Mouse (Mus musculus) c-Kit-positive CD71-positive TER-119-negative erythroid progenitor cells, embryonic 14.5 days (primary cell): ENCODE measurements around the gene Runx2.

Source experiments
- DNase-seq: peaks from one replicate; pipeline ENCODE4 v3.0.0-alpha.2; 2013; ENCODE audit warnings: low read depth

Gene Runx2

DNA sequence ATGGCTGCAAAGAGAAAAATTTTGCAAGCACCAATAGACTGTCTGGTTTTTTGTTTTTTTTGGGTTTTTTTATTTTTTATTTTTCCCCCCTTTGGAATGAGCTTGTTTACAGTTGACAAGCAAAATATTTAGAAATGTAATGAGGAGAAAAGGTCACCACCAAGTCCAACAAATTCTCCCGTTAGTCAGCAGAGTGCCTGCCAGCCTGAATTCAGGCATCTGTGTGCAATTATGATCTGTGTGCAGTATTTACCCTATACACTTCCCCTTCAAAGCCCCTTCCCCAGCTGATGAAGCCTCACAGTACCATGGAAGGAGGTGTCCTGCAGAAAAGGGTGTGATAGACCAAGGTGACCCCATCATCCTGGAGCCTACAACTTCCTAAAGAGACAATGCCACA, 290.5 kb downstream of the Runx2 start:
- DNase-seq = no peak

DNA sequence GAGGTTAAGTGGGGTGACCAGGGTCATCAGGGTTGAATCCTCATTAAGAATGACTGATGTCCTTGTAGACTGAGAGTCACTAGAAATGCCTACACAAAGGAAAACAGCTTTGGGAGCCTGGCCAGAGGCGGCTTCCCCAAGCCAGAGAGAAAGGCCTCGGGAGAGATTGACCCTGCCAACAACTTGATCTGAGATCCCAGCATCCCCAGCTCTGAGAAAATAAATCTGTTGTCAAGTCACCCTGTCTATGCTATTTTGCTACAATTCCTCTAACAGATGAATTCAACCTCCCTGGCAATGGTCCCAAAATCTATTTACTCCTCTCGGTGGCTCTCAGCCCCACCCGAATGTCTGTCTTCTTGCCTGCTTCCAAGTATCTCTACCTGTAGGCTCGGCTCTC, 291.7 kb downstream of the Runx2 start:
- DNase-seq = no peak

DNA sequence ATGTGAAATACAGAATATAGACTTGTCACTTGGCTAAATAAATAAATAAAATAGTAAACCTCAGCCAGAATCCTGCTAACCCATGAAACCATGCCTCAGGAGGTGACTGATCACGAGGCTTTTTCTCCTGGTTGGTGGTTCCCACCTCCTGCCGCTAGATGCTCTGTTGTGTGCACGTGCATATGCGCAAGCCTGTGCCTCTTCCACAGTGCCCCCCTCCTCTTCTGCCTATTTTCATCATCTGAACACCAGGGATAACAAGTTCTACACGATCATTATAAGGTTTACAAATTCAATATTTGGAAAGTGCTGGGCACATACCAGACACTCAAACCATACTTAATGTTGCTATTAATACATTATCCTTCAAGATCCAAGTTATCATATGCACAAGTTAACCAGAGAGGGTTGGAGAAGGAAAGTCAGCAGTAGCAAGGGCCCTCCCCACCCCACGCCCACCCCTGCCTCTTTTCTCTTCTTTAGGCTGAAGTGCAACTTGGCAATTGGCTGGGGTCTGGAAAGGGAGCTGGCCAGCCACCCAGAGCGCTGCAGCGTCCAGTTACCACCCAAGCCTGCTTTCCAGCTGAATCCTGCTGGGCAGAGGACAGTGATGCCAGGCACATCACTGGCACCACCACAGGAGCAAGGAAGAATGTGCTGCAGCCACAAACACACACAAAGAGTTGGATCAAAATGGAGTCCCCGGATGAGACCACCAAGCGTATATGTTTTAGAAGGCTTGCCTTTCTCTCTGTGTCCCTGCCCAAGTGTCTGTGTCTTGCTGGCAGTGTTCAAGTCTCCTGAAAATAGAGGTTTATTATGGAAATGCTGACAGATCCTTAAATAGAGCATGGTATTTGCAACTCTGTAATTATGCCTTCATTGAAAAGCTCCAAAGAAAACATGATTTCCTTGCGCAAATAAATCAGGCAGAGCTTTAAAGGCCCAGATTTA, 294.2 kb downstream of the Runx2 start:
- no peak for DNase-seq

DNA sequence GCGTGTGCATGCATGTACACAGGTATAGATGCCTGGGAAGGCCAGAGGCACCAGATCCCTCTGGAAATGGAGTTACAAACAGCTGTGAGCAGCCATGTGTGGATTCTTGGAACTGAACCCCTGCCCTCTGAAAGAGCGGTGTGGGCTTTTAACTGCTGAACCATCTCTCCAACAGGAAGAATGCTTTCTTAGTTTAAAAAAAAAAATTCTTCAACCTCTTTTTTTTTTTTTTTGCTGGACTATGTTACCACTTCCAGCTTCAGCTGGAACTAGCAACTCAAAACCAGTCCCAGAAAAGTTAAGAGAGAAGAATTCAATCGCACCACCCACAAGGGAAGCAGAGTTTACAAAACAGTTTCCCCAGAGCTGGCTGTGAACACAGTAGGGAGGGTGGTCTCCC, 295.2 kb downstream of the Runx2 start:
- no peak for DNase-seq

DNA sequence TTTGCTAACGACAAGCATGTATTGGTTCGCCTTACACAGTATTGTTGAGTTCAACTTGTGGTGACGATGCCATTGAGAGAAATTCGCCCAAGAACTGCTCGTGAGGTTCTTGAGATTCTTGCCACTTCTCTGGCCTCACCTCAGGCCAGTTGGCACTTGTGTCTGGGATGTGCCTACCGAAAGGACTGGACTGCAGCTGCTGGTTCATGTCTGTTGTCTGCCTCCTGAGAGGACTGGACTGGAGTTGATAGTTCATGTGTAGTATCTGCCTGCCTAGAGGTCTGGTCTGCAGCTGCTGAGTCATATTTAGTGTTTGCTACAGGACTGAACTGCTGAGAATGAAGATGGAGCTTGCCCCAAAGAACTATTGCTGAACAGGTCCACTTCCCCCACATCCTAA, 296.4 kb downstream of the Runx2 start:
- no peak for DNase-seq

DNA sequence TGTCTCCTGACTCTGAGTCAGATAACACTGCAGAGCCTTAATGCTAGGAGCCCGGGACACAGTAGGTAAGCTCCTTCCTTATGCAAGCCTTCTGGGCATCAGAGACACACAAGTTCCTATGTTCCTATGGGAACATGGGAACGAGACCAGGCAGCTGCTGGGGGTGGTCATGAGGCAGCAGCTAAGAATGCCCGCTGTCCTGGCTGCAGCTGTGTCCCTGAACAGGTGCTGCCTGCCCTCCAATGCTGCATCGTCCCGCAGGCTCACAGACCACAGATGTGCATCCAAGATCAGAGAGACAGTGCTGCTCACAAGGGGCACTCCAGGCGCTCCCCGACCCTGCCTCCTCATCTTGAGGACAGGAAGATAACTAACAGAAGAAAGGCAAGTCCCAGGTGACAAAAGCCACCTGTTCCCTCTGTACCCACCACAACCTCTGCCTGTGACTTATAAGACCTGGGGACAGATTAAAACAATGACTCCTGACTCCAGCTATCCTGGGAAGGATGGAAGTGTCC, 306.3 kb downstream of the Runx2 start:
- DNase-seq = no peak

DNA sequence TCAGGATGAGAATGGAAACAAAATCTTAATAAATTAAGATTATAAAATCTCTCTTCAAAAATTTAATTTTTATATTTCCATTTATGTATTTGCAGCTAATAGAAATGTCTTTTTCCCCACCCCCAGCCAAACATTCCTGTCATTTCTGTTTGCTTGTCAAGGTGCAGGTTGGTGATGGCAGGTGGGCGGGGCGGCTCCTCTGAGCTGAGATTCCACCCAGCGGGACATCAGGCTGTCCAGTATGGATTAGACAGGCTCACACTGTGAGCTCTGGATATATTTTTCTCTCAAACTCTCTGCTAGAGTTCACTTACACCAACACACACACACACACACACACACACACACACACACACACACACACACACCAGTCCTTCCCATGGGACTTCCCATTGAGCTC, 306.9 kb downstream of the Runx2 start:
- DNase-seq = no peak

DNA sequence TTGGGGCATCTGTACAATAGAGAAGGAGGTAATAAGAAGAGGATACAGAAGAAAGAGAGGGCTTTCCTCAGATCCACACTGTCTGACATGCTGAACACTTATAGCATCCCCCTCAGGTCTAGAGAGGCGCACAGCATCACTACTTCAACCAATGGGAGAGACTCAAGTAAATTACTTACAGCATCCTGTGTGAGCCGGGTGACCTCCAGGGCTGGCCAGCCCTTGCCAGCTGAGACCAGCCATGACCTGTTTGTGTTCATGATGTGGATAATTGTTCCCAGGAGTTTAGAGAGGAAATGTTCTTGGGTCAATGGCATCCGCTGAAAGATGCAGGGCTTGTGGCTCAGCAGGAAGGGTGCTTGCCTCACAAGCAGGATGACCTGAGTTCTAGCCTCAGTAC, 308.1 kb downstream of the Runx2 start:
- DNase-seq = no peak

DNA sequence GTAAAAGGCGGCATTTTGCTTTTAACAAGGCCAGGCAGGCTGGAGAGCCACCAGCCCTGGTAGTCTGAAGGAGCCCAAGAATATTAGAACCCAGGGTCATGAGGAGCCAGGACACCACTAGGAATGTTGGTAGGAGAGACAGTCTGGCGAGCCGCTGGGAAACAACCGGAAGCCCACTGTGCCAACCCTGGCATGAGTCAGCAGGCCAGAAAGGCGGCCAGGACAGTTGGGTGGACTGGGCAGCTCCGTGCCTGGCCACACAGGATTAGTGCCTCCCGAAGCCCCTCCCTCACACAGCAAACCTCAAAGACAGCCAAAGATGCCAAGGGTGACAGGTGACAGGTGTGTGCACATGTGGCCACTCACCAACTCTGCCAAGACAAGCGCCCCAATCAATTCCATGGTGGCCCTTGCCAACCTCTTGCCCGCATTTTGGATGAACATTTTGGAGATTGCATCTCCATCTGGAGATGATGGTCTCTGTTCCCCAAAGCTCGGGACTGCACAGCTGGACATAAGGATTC, 309.7 kb downstream of the Runx2 start:
- no peak for DNase-seq

DNA sequence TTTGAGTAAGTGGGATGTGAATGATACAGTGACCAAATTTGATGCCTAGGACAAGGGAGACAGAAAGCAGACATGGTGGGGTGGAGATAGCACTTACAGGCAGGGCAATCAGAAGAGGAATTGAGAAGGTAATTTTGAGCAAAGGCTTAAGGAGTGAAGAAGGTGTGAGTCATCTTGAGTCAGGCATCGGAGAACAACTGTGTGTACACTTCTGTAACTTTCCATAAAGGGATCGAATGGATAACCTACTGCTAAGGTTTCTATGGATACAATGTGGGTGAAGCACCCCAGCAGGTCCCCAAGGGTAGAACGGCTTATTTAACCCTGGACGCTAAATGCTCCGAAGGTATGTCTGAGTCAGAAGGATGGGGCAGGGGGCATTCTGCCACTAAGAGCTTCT, 312.4 kb downstream of the Runx2 start:
- no peak for DNase-seq

DNA sequence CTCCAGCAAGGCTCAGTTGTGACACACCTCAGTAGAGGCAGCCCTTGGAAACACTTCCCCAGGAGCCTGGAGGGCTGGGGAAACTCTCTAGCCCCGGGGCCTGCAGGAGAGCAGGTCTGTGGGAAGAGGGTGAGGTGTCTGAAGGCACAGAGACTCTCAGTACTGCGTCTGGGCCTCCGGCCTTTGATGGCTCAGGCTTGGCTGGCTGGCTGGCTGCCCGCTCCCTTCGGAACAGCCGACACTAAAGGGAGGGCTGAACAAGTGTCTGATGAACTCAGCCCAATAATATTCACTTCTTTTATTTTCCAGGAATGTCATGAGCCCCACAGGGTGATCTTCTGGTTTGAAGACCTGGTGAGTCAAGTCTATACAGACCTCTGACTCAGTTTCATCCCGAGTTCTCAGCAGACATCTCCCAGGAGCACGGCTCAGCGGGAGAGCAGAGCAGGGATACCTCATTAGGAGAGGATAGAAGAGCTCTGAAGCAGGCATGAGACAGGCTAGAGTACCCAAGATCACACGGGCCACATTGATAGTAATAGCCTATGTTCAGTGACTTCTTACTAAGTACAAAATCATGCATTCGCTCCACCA, 314.2 kb downstream of the Runx2 start:
- no peak for DNase-seq

DNA sequence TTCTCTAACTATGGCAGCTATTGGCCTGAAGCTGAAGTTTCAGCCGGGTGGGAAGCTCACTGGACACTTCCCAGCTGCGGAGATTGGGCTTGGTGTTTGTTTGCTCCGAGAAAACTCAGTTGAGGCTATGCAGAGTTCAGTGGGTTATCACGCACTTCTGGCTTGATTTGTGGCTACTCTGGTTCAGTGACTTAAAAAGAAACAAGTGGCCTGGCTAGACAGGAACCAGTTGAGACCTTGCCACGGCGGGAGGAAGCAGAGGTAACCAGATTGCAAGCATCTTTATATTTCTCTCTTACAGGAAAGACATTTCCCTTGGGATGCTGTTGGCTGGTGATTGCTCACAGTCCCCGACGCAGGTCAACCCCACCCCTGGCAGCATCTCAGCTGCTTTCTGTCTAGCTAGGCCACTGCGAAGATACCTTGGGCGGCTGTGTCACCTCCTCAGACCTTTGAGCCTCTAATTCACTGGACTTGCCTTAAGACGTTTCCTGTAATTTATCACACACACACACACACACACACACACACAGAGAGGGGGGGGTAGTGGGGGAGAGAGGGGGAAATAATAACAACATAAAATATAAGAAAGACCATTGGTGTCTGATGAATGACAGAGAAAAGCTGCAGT, 324.3 kb downstream of the Runx2 start:
- DNase-seq = no peak

DNA sequence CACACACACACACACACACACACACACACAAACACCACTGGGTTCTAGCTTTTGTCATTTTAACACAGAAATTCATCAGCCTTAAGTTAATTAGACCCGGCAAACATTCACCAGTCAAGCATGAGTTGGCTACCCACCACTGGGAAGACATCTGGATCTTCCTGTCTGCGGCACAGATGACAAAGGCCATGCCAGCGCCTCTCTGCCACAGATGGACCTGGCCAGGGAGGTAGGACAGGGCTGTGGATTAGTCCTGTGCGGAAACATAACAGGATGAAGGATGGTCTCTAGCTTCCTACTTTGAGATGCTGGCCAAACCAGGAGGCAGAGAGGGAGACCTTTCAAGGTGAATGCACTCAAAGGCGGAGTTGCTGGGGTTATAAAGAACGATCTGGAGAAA, 325.3 kb downstream of the Runx2 start:
- no peak for DNase-seq

DNA sequence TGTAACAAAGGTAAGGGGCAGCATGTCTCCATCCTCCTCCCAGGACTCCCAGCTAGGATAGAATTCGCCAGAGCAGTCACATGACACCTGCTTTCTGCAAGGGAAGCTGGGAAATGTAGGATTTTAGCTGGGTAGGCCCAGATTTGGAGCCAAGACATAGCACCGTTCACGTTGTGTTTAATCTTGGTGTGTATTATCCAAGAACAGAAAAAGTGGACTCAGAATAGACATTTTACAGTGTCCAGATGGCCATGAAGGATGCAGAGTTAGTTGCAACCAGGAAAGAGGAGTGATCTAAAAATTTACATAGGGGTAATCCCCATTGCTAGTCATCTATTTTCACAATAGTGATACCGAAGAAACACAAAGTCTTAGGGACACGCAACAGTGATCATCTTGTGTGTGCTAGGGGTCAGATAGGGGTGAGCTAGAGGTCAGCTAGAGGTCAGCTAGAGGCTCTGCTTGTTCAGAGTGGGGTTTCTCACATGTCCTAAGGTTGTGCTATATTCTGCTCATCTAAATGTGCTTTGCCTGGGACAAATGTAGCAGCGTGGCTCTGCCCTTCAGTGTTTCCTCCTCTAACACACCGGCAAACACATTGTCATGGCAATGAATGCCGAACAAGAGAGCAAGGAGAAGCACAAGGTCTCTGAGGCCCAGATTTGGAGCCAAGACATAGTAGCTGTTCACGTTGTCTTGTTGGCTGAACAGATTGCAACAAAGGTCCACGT, 326.9 kb downstream of the Runx2 start:
- DNase-seq = no peak

DNA sequence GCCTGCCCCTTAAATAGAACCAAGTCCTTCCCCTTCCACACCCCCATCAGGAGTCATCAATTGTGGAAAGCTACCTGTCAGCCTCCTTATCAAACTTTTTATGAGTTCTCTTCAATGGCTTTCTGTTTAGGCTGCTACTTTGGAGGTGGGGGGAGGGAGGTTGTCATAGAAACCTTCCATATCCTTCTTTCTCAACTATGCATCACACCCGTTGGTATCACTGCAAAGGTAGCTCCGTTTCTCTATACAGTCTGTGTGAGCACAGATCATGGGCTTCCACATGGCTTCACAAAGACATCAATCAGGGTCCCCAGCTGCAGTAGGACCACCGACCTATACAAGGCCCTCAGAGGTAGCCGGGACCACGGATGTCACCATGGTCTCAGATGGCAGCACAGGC, 329.3 kb downstream of the Runx2 start:
- no peak for DNase-seq

DNA sequence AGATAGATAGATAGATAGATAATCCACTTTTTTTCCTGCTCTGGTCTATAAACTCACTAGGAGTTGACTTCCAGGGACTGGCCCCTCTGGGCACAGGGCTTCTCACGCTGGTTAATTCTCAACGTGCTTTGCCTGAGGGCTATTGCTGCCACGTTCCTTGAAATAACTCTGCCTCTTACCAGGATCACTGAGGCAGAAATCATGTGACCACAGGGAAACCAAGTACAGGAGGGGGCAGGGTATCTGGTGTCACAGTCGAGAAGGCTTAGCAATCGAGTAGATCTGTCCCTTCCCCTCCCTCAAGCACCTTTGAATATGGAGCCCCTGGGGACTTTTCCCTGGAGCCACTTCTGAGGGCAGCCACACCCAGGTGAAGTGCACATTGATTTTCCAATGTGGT, 334.7 kb downstream of the Runx2 start:
- DNase-seq = no peak

DNA sequence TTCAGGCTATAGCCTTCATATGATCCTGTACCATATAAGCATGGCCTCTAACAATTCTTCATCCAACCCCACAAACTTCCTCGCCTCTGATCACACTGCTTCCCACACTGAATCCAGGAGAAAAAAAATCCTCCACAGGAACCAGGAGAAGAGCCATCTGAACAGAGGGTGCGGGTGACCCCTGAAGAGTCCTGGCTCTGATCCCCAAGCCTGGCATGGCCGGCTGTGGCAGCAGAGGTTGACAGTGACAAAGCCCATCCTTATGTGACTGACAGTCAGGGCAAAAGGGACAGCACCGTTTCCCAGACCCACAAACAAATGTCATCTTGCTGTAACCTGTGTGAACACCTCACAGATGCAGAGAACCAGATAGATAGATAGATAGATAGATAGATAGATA, 335.1 kb downstream of the Runx2 start:
- DNase-seq = no peak

DNA sequence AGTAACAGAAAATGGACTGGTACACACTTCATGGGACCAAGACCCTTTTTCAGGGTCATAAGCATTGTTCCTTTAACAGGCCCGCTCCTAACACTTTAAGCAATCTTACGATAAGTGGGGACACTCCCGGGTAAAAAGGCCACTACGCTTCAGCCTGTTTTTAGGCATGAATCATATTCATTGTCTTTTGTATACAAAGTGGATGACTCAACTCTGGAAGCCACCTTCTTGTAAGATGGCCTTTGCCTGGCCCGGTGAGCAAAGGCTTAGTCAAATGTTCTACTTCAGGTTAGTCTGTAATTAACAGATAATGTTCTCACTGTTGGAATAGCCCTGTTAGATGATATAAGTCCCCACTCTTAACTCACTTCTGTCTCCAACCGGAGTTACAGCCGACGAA, 338.7 kb downstream of the Runx2 start:
- no peak for DNase-seq

DNA sequence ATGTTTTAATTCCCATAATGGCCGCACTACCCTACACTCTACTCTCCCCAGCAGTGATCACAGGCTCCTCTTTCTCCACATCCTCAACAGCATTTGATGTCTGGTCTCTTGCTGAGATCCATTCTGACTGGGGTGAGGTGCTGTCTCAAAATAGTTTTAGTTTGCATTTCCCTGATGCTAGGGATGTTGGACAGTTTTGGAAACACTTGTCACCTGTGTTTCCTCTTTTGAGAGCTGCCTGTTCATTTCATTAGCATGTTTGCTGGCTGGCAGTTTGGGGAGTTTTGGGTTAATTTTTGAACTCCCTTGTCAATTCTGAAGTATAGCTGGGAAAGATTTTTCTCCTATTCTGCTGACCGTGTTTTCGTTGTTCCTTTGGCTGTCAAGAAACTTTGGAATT, 340.3 kb downstream of the Runx2 start:
- DNase-seq = no peak

DNA sequence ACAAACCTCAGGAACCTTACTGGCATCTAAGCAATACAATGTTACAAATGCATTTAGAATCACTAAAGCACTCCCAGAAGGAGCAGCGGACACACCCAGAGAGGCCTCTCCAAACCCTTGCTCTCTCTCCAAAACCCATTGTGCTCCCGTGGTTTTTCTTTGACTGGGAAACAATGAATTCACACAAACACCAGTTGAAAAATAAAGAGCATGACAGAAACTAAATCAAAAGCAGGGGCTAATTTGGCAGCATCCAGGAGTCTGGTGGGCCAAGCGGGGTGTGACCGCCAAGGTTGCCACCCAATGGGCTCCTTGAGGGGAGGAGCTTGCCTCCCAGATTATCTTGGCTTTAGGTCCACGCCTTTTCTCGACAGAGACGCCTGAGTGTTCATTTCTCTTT, 341.9 kb downstream of the Runx2 start:
- DNase-seq = no peak

DNA sequence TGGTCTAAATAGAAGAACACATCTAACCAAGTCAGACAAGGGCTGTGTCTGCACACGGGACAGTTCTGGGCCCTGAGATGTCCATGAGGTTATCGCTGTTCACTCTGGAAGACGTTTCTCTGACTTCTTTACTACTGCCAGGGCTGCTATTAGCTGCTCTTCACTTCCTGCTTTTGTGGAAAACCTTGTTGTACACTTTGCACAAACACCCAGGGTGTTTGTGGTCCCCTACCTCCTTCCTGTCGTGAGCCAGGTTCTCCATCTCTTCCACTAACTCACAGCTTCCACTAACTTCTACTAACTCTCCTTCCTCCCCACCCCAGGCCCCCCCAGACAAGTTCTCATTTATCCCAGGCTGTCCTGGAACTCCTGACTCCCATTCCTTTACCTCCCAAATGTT, 350.9 kb downstream of the Runx2 start:
- DNase-seq = no peak

DNA sequence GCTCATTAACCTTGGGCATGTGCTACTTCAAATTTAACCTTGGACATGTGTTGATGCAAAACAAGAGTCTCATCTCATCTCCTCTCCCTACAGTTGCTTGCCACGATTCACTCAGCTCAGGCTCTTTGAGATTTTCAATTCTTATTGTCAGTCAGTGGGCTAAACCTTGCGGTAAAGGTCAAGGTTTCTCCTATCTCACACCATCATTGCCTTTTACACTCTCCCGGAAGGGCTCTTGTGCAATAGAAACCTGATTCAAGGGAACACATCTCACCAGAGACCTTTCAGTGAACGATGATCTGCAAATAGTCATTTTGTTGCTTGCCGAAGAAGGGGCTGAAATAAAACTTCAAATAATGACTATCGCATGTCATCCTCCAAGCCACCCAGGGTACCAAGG, 354.4 kb downstream of the Runx2 start:
- no peak for DNase-seq
